In genomic region chr8:58290080-58290479, GRCm38 (mm10) we compare ENCODE assay signal across 29 mouse cellular contexts.
DNase-seq lines count a peak whose midpoint lies in the region; ATAC-seq and TF ChIP-seq lines count a peak whose summit lies in the region.
"Had no signal": no experiment of that assay in that cellular context is flagged by ENCODE, and none has a peak within 500 bp of the region (broad histone marks: within the 10 kb centered on the region; RNA-seq: fewer than 3 reads in every experiment).

No protein-coding gene starts in this region.

- H3K9ac ChIP-seq in forebrain, embryonic 14.5 days (ENCODE audit: low read length): no peak overlapping the region
- H3K9ac ChIP-seq in forebrain, embryonic 11.5 days (ENCODE audit: low read length): no peak overlapping the region
- no peak overlapping the region for H3K9ac ChIP-seq in hindbrain, postnatal 0 days (replicated peaks; ENCODE audit: low read length)
- no peak overlapping the region for H3K9ac ChIP-seq in hindbrain, embryonic 13.5 days
- no peak overlapping the region for H3K9ac ChIP-seq in midbrain, embryonic 16.5 days (ENCODE audit: low read depth, low read length)
- H3K9ac ChIP-seq in midbrain, embryonic 14.5 days (replicated peaks; ENCODE audit: low read length): no peak overlapping the region
- H3K9ac ChIP-seq: embryonic facial prominence, embryonic 13.5 days; embryonic facial prominence, embryonic 15.5 days; forebrain, embryonic 13.5 days had no signal

- TF ChIP-seq CTCF in hindbrain, postnatal 0 days (IDR thresholded peaks at IDR 0.05; ENCODE audit: low read depth): no peak

- H3K4me2 ChIP-seq in forebrain, embryonic 14.5 days (ENCODE audit: low read length): no peak overlapping the region
- no peak overlapping the region for H3K4me2 ChIP-seq in forebrain, embryonic 11.5 days (ENCODE audit: low read depth, low read length, severe bottlenecking)
- H3K4me2 ChIP-seq in hindbrain, postnatal 0 days (ENCODE audit: low read depth, low read length): no peak overlapping the region
- no peak overlapping the region for H3K4me2 ChIP-seq in hindbrain, embryonic 13.5 days
- H3K4me2 ChIP-seq in midbrain, embryonic 16.5 days (ENCODE audit: low read length): no peak overlapping the region
- no peak overlapping the region for H3K4me2 ChIP-seq in midbrain, embryonic 14.5 days (ENCODE audit: low read length)
- H3K4me2 ChIP-seq: embryonic facial prominence, embryonic 13.5 days; embryonic facial prominence, embryonic 15.5 days; forebrain, embryonic 13.5 days had no signal

- no peaks in the 10 kb centered on the region for H3K27me3 ChIP-seq in forebrain, embryonic 14.5 days (replicated peaks; ENCODE audit: control insufficient read depth, insufficient read depth, low read length)
- H3K27me3 ChIP-seq in forebrain, embryonic 11.5 days (ENCODE audit: control insufficient read depth, insufficient read depth, low read length): no peaks in the 10 kb centered on the region
- no peaks in the 10 kb centered on the region for H3K27me3 ChIP-seq in hindbrain, postnatal 0 days (ENCODE audit: insufficient read depth, low read length)
- no peaks in the 10 kb centered on the region for H3K27me3 ChIP-seq in hindbrain, embryonic 13.5 days
- H3K27me3 ChIP-seq in midbrain, embryonic 16.5 days (ENCODE audit: control insufficient read depth, insufficient read depth, low read depth, low read length): no peaks in the 10 kb centered on the region
- no peaks in the 10 kb centered on the region for H3K27me3 ChIP-seq in midbrain, embryonic 14.5 days (ENCODE audit: control insufficient read depth, insufficient read depth, low read length)
- H3K27me3 ChIP-seq: CH12.LX; embryonic facial prominence, embryonic 13.5 days; embryonic facial prominence, embryonic 15.5 days; forebrain, embryonic 13.5 days; Patski had no signal

- no peaks in the 10 kb centered on the region for H3K9me3 ChIP-seq in forebrain, embryonic 14.5 days (replicated peaks; ENCODE audit: control insufficient read depth, low read length)
- no peaks in the 10 kb centered on the region for H3K9me3 ChIP-seq in forebrain, embryonic 11.5 days (ENCODE audit: control insufficient read depth, low read length)
- no peaks in the 10 kb centered on the region for H3K9me3 ChIP-seq in hindbrain, postnatal 0 days (ENCODE audit: low read length)
- no peaks in the 10 kb centered on the region for H3K9me3 ChIP-seq in hindbrain, embryonic 13.5 days
- H3K9me3 ChIP-seq in midbrain, embryonic 16.5 days (replicated peaks; ENCODE audit: control insufficient read depth, low read length, poor library complexity, severe bottlenecking): no peaks in the 10 kb centered on the region
- no peaks in the 10 kb centered on the region for H3K9me3 ChIP-seq in midbrain, embryonic 14.5 days (ENCODE audit: control insufficient read depth, low read length)
- H3K9me3 ChIP-seq: embryonic facial prominence, embryonic 13.5 days; embryonic facial prominence, embryonic 15.5 days; forebrain, embryonic 10.5 days; forebrain, embryonic 13.5 days; G1E had no signal

- H3K4me3 ChIP-seq in forebrain, embryonic 14.5 days (ENCODE audit: low read depth, low read length): no peak overlapping the region
- no peak overlapping the region for H3K4me3 ChIP-seq in forebrain, embryonic 11.5 days (ENCODE audit: low read depth, low read length)
- H3K4me3 ChIP-seq in hindbrain, postnatal 0 days (ENCODE audit: low read length): no peak overlapping the region
- H3K4me3 ChIP-seq in hindbrain, embryonic 13.5 days: no peak overlapping the region
- no peak overlapping the region for H3K4me3 ChIP-seq in midbrain, embryonic 16.5 days (ENCODE audit: low read depth, low read length)
- H3K4me3 ChIP-seq in midbrain, embryonic 14.5 days (replicated peaks; ENCODE audit: low read depth, low read length): no peak overlapping the region
- H3K4me3 ChIP-seq: embryonic facial prominence, embryonic 13.5 days; embryonic facial prominence, embryonic 15.5 days; erythroblast, embryonic 14.5 days; forebrain, embryonic 10.5 days; forebrain, embryonic 13.5 days had no signal

- ATAC-seq in forebrain, embryonic 14.5 days: no peak
- no peak for ATAC-seq in forebrain, embryonic 11.5 days (replicated peaks; ENCODE audit: low FRiP score)
- ATAC-seq in hindbrain, postnatal 0 days: 0 out of 2 replicates have a peak, but pooled peaks have one; percentile 55
- ATAC-seq in hindbrain, embryonic 13.5 days (ENCODE audit: low FRiP score): no peak
- 0 out of 2 replicates have a peak, but pooled peaks have one; percentile 25 for ATAC-seq in midbrain, embryonic 16.5 days
- no peak for ATAC-seq in midbrain, embryonic 14.5 days (ENCODE audit: low FRiP score, low TSS enrichment)
- ATAC-seq: activated CD4-positive, CD25-positive, alpha-beta regulatory T cell, adult 4 months; CD4-positive, CD25-positive, alpha-beta regulatory T cell, adult 4 months; forebrain, embryonic 13.5 days; forebrain, embryonic 16.5 days; Patski had no signal

- no peaks in the 10 kb centered on the region for H3K36me3 ChIP-seq in forebrain, embryonic 14.5 days (ENCODE audit: control insufficient read depth, insufficient read depth, low read length)
- no peaks in the 10 kb centered on the region for H3K36me3 ChIP-seq in forebrain, embryonic 11.5 days (ENCODE audit: control insufficient read depth, insufficient read depth, low read length)
- no peaks in the 10 kb centered on the region for H3K36me3 ChIP-seq in hindbrain, postnatal 0 days (ENCODE audit: insufficient read depth, low read length)
- no peaks in the 10 kb centered on the region for H3K36me3 ChIP-seq in hindbrain, embryonic 13.5 days
- no peaks in the 10 kb centered on the region for H3K36me3 ChIP-seq in midbrain, embryonic 16.5 days (ENCODE audit: control insufficient read depth, insufficient read depth, low read length)
- H3K36me3 ChIP-seq in midbrain, embryonic 14.5 days (ENCODE audit: control insufficient read depth, insufficient read depth, low read length): no peaks in the 10 kb centered on the region
- H3K36me3 ChIP-seq: embryonic facial prominence, embryonic 13.5 days; embryonic facial prominence, embryonic 15.5 days; forebrain, embryonic 10.5 days; G1E had no signal

- no peak overlapping the region for H3K27ac ChIP-seq in forebrain, embryonic 14.5 days (ENCODE audit: low read depth, low read length)
- H3K27ac ChIP-seq in forebrain, embryonic 11.5 days (ENCODE audit: low read depth, low read length): no peak overlapping the region
- no peak overlapping the region for H3K27ac ChIP-seq in hindbrain, postnatal 0 days
- H3K27ac ChIP-seq in hindbrain, embryonic 13.5 days: no peak overlapping the region
- no peak overlapping the region for H3K27ac ChIP-seq in midbrain, embryonic 16.5 days (ENCODE audit: low read length)
- H3K27ac ChIP-seq in midbrain, embryonic 14.5 days (replicated peaks; ENCODE audit: low read depth, low read length): no peak overlapping the region
- H3K27ac ChIP-seq: embryonic facial prominence, embryonic 13.5 days; embryonic facial prominence, embryonic 15.5 days; forebrain, embryonic 10.5 days; forebrain, embryonic 13.5 days had no signal

- peak; percentile 1 for DNase-seq in forebrain, embryonic 14.5 days (ENCODE audit: low spot score)
- no peak for DNase-seq in forebrain, embryonic 11.5 days (ENCODE audit: low spot score)
- DNase-seq in hindbrain, postnatal 0 days (ENCODE audit: low spot score): peak; percentile 11
- no peak for DNase-seq in midbrain, embryonic 14.5 days
- DNase-seq in brain, adult 2 months (ENCODE audit: low read depth, low spot score): peak; percentile 8
- DNase-seq in thymus, adult 18-20 months: no peak
- DNase-seq: adrenal gland, adult 8-10 months; adrenal gland, postnatal 14 days; adrenal gland, postnatal 36 days; B cell, adult 2 months; cerebellum, adult 18-20 months; cerebellum, adult 8-10 months; cerebellum, adult 9-11 months; cerebellum, postnatal 14 days; cerebellum, postnatal 36 days; embryo, embryonic 11 days had no signal

- no peaks in the 10 kb centered on the region for H3K4me1 ChIP-seq in forebrain, embryonic 14.5 days (ENCODE audit: control insufficient read depth, insufficient read depth, low read length)
- H3K4me1 ChIP-seq in forebrain, embryonic 11.5 days (replicated peaks; ENCODE audit: control insufficient read depth, insufficient read depth, low read length): no peaks in the 10 kb centered on the region
- no peaks in the 10 kb centered on the region for H3K4me1 ChIP-seq in hindbrain, postnatal 0 days (ENCODE audit: insufficient read depth, low read length)
- H3K4me1 ChIP-seq in hindbrain, embryonic 13.5 days (replicated peaks): no peaks in the 10 kb centered on the region
- H3K4me1 ChIP-seq in midbrain, embryonic 16.5 days (ENCODE audit: control insufficient read depth, insufficient read depth, low read length): no peaks in the 10 kb centered on the region
- H3K4me1 ChIP-seq in midbrain, embryonic 14.5 days (ENCODE audit: control insufficient read depth, insufficient read depth, low read length): no peaks in the 10 kb centered on the region
- H3K4me1 ChIP-seq: embryonic facial prominence, embryonic 13.5 days; embryonic facial prominence, embryonic 15.5 days; forebrain, embryonic 10.5 days; forebrain, embryonic 13.5 days had no signal

Comparison
In these comparisons a context has a peak if more than half of its experiments do, and no peak if none do; other contexts are left out.
1. ATAC-seq: peak in hindbrain, postnatal 0 days (single experiment) and midbrain, embryonic 16.5 days (single experiment); none in forebrain, embryonic 14.5 days (single experiment), forebrain, embryonic 11.5 days (single experiment), hindbrain, embryonic 13.5 days (single experiment) and midbrain, embryonic 14.5 days (single experiment).
2. DNase-seq: peak in forebrain, embryonic 14.5 days (single experiment), hindbrain, postnatal 0 days (single experiment) and brain, adult 2 months (single experiment); none in forebrain, embryonic 11.5 days (single experiment), midbrain, embryonic 14.5 days (single experiment) and thymus, adult 18-20 months (0 of 2).